Comparison of ENCODE assay signal across 18 mouse cellular contexts in the genomic region with DNA sequence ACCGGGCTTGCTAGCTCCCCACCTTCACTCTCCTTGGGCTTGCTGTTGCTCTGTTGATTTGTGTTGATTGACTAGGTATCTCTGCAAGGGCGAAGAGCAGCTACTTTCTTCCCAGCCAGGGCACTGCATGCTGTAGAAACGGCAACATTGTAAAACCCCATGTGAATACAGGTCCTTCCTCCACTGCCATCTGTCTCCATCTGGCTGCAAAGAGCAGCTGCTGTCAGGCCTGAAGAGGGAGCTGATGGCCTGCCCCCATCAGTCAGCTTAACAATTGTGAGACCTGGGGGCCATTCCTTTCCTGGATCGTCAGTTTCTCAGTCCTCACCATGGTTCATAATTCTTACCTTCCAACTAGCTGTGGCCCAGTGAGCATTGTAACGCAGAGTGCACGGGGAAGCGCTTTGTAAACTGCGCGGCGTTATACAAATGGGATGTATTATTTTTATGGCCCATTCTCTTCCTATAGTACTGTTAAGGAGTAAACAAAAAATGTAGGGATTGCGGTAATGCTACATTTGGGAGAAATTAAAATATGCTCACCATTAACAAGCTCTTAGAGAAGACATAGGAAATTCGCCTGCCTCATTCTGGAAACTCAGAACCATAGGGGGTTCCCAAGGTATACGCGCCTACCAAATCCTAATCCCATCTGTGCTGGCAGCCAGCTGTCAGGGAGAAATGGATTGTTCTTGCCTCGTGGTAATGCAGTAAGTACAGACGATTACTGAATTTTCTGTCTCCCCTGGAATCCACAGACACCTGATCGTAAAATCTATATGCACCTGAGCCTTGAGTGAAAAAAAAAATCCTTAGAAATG. TPM values are rescaled to one million over a fixed set of nuclear protein-coding genes. Genes with fewer than 3 reads are reported as not detected.
A peak's percentile ranks its signal among the peaks of the same experiment; 100 is the strongest.
DNase-seq lines count a peak whose midpoint lies in the region; ATAC-seq and TF ChIP-seq lines count a peak whose summit lies in the region.
"Had no signal": no experiment of that assay in that cellular context is flagged by ENCODE, and none has a peak within 500 bp of the region (broad histone marks: within the 10 kb centered on the region; RNA-seq: fewer than 3 reads in every experiment).

No protein-coding gene starts in this region.

- H3K27me3 ChIP-seq in hindbrain, embryonic 11.5 days (ENCODE audit: control insufficient read depth, insufficient read depth, low read length) = no peaks in the 10 kb centered on the region
- H3K27me3 ChIP-seq in myocyte (ENCODE audit: control insufficient read depth, insufficient read depth, insufficient read length) = peaks cover 26% of the 10 kb centered on the region
- H3K27me3 ChIP-seq: limb, embryonic 15.5 days had no signal

- no peak overlapping the region for H3K4me2 ChIP-seq in hindbrain, embryonic 11.5 days (replicated peaks; ENCODE audit: low read depth, low read length)
- peak overlapping the region; percentile 31 for H3K4me2 ChIP-seq in myocyte (ENCODE audit: low read depth)
- H3K4me2 ChIP-seq: limb, embryonic 15.5 days had no signal

- H3ac ChIP-seq in myocyte (ENCODE audit: control insufficient read depth, insufficient read length) = no peak overlapping the region

- H3K4me3 ChIP-seq in hindbrain, embryonic 11.5 days (ENCODE audit: low read depth, low read length) = no peak overlapping the region
- no peak overlapping the region for H3K4me3 ChIP-seq in myocyte
- H3K4me3 ChIP-seq: erythroblast, embryonic 14.5 days; limb, embryonic 15.5 days had no signal

- no peaks in the 10 kb centered on the region for H3K36me3 ChIP-seq in hindbrain, embryonic 11.5 days (ENCODE audit: control insufficient read depth, insufficient read depth, low read length)
- no peaks in the 10 kb centered on the region for H3K36me3 ChIP-seq in myocyte (ENCODE audit: control insufficient read depth, insufficient read depth)
- H3K36me3 ChIP-seq: limb, embryonic 15.5 days had no signal

- no peak overlapping the region for H3K9ac ChIP-seq in hindbrain, embryonic 11.5 days (ENCODE audit: low read depth, low read length)
- H3K9ac ChIP-seq: limb, embryonic 15.5 days had no signal

- H3K4me1 ChIP-seq in hindbrain, embryonic 11.5 days (replicated peaks; ENCODE audit: control insufficient read depth, insufficient read depth, low read length) = no peaks in the 10 kb centered on the region

- H3K9me3 ChIP-seq in hindbrain, embryonic 11.5 days (ENCODE audit: control insufficient read depth, low read length) = no peaks in the 10 kb centered on the region
- H3K9me3 ChIP-seq: limb, embryonic 15.5 days had no signal

- H3K27ac ChIP-seq in hindbrain, embryonic 11.5 days (ENCODE audit: low read depth, low read length) = no peak overlapping the region
- H3K27ac ChIP-seq: limb, embryonic 15.5 days; macrophage had no signal

- DNase-seq in embryo, embryonic 11 days = peak; percentile 34
- DNase-seq in embryo, embryonic 10.5 days (ENCODE audit: low spot score) = no peak
- DNase-seq in left cerebral cortex, postnatal 4 days = peak; percentile 39
- DNase-seq in left cerebral cortex, postnatal 10 days (ENCODE audit: extremely low spot score in 1 of 2, low spot score in 2 of 2) = no peak
- DNase-seq in hindbrain, embryonic 11.5 days (ENCODE audit: low spot score) = peak; percentile 33
- DNase-seq in adipocyte (ENCODE audit: low spot score) = no peak
- DNase-seq in urinary bladder, postnatal 36 days (ENCODE audit: low spot score in 2 of 2) = no peak
- DNase-seq: adrenal gland, postnatal 36 days; B cell, adult 2 months; cerebellum, adult 8-10 months; kidney, postnatal 36 days; thymus, postnatal 4 days had no signal

- TF ChIP-seq POLR2A in myocyte (IDR thresholded peaks at IDR 0.05; ENCODE audit: insufficient read length, low read depth) = no peak

- no peaks in the 10 kb centered on the region for H3K79me2 ChIP-seq in myocyte (ENCODE audit: control insufficient read depth, insufficient read depth)

- WGBS in hindbrain, embryonic 11.5 days = 72% methylated on average over 17 of the region's 17 CpGs

- intact Hi-C loops in left cerebral cortex, postnatal 4 days (cut with DNase I) = no loop called here
- intact Hi-C loops in left cerebral cortex, postnatal 10 days (cut with DNase I) = no loop called here

- ATAC-seq in hindbrain, embryonic 11.5 days (ENCODE audit: low FRiP score) = no peak

TF ChIP-seq in myocyte, 11 proteins besides CTCF, POLR2A, EP300 and RAD21:
- no peak for TF ChIP-seq TCF12 (IDR thresholded peaks at IDR 0.05; ENCODE audit: insufficient read depth, poor library complexity, severe bottlenecking)
- peak in 1 of 3 experiments; percentile 49 for TF ChIP-seq MYOG (IDR thresholded peaks at IDR 0.05; ENCODE audit: control insufficient read depth in 1 of 3, insufficient read depth in 1 of 3, insufficient read length in 2 of 3, low read depth in 2 of 3)
- TF ChIP-seq REST (IDR thresholded peaks at IDR 0.05; ENCODE audit: insufficient read depth, insufficient read length) = no peak
- TF ChIP-seq TCF3 (IDR thresholded peaks at IDR 0.05; ENCODE audit: insufficient read length, low read depth) = no peak
- TF ChIP-seq CEBPB (IDR thresholded peaks at IDR 0.05; ENCODE audit: insufficient read depth, poor library complexity, severe bottlenecking) = no peak
- TF ChIP-seq USF1 (IDR thresholded peaks at IDR 0.05; ENCODE audit: low read depth) = no peak
- TF ChIP-seq SRF (IDR thresholded peaks at IDR 0.05; ENCODE audit: control insufficient read depth, insufficient read length, low read depth) = no peak
- TF ChIP-seq MYOD1 (IDR thresholded peaks at IDR 0.05; ENCODE audit: control insufficient read depth in 1 of 3, insufficient read length in 2 of 3, low read depth in 2 of 3) = peak in 1 of 3 experiments; percentile 27
- no peak for TF ChIP-seq POLR2AphosphoS2 (IDR thresholded peaks at IDR 0.05; ENCODE audit: insufficient read length, low read depth)
TF ChIP-seq in myocyte: peak in this region for 2.

RNA-seq across cellular contexts. Expression of a gene that starts 40.7 kb away (rescaled TPM):
- not detected for total RNA-seq in left cerebral cortex, postnatal 4 days (2021)
- total RNA-seq in left cerebral cortex, postnatal 10 days (2021) = not detected
- not detected in 2 replicates for polyA plus RNA-seq in hindbrain, embryonic 11.5 days (2014; fragmentation: Nextera tagmentation; extraction: Ambion mirVana)
- polyA plus RNA-seq in myocyte (2012; fragmentation: generic; extraction: Trizol) = not detected
- total RNA-seq: gastrocnemius, adult 18-20 months; heart, postnatal 25 days had no signal
- polyA plus RNA-seq: erythroblast, embryonic 14.5 days; limb, embryonic 15.5 days; macrophage had no signal

Comparison
In these comparisons a context has a peak if more than half of its experiments do, and no peak if none do; other contexts are left out.
1. DNase-seq: peak in embryo, embryonic 11 days (single experiment), left cerebral cortex, postnatal 4 days (single experiment) and hindbrain, embryonic 11.5 days (single experiment); none in embryo, embryonic 10.5 days (single experiment), left cerebral cortex, postnatal 10 days (0 of 2), adipocyte (single experiment) and urinary bladder, postnatal 36 days (0 of 2).